Mouse (Mus musculus) olfactory bulb, adult 2 months (tissue): Measurements from ENCODE around the gene Myoz1. TPM values are rescaled to one million over a fixed set of nuclear protein-coding genes. Genes with fewer than 3 reads are reported as not detected.

ENCODE experiments used
- H3K27ac ChIP-seq: fragments of 200-500 bp; 2 replicates; pipeline ENCODE4 v1.5.1; 2012; ENCODE audit warnings: low read depth, low read length; ENCODE audit not compliant: insufficient read depth
- H3K4me1 ChIP-seq: fragments of 200-500 bp; 2 replicates; pipeline ENCODE4 v1.6.1; 2012; ENCODE audit warnings: low read length; ENCODE audit not compliant: control insufficient read depth, insufficient read depth
- H3K4me3 ChIP-seq: fragments of 200-500 bp; 2 replicates; pipeline ENCODE4 v1.5.1; 2012; ENCODE audit warnings: mild to moderate bottlenecking, low read depth, low read length, moderate library complexity; ENCODE audit not compliant: insufficient read depth
- CTCF ChIP-seq: fragments of 200-500 bp; IDR thresholded peaks from 2 replicates; pipeline ENCODE4 v1.5.1; 2012; ENCODE audit warnings: low read depth, mild to moderate bottlenecking, low read length, moderate library complexity; ENCODE audit not compliant: insufficient read depth
- POLR2A ChIP-seq: fragments of 200-500 bp; IDR thresholded peaks from 2 replicates; pipeline ENCODE4 v1.6.1; 2012; ENCODE audit warnings: mild to moderate bottlenecking, low read depth, low read length, moderate library complexity; ENCODE audit not compliant: insufficient read depth
- WGBS: fragments of 180-500 bp; shearing (Covaris S2); methylation state at CpG from one replicate; pipeline ENCODE4 v1.1.7; 2018; 5-methylcytosine and 5-hydroxymethylcytosine counted together
- polyA plus RNA-seq: library from polyadenylated mRNA; stranded (reverse); fragments of >200 nt; gene quantifications from 2 replicates; pipeline ENCODE4 v1.2.4, GENCODE M21; 2012; ENCODE audit warnings: low replicate concordance; ENCODE audit not compliant: missing spikeins, insufficient read depth, insufficient read length

The Myoz1 gene
- polyA plus RNA-seq, 1 experiment, result not detected

DNA sequence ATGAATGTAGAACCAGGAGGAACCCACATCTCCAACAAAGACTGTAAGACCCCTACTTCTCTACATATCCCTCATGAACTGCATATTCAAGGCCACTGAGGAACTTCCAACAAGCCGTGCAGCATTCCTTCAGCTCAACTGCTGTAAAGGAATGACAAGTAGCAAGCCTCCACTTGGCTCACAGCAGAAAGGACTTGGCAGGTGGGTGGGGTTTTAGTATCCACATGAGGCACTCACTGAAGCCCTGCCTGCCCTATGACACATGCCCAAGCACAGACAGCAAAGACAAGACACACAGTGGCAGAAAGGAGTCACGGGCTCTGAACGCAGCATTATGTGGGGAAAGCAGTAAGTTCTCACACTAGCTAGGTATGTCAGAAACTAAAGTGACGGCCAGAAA is 46.2 kb downstream of the Myoz1 start:
- no peak for TF ChIP-seq POLR2A
- TF ChIP-seq CTCF, result no peak
- Histone ChIP-seq H3K27ac (peak overlapping the region; percentile 56; the same call in 1 of the 2 replicates), H3K4me1 (no peaks in the 10 kb centered on the region), H3K4me3 (no peak overlapping the region)
- 78% methylated on average over 4 of the region's 4 CpGs for WGBS

DNA sequence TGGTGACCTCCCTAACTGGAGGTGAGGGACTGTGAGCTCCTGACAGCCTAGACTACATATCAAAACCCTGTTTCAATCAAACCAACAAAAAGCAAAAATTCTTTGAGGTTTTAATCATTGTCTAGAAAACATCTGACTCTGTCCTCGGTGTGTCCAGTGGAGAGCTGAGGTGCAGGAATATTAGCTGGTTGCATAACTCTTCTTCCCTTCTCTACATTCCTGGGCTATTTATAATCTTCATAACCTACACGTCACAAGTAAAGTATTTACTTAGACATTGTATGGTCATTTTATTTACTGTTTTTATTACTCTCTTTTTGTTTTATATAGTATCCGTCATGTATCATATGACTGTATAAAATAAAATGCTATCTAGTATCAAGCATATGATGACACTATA is 46.8 kb downstream of the Myoz1 start:
- H3K4me3 ChIP-seq, result no peak overlapping the region
- H3K4me1 ChIP-seq, result no peaks in the 10 kb centered on the region
- H3K27ac ChIP-seq, result no peak overlapping the region
- WGBS, result 83% methylated on average over 3 of the region's 3 CpGs
- TF ChIP-seq POLR2A (no peak), CTCF (no peak)

DNA sequence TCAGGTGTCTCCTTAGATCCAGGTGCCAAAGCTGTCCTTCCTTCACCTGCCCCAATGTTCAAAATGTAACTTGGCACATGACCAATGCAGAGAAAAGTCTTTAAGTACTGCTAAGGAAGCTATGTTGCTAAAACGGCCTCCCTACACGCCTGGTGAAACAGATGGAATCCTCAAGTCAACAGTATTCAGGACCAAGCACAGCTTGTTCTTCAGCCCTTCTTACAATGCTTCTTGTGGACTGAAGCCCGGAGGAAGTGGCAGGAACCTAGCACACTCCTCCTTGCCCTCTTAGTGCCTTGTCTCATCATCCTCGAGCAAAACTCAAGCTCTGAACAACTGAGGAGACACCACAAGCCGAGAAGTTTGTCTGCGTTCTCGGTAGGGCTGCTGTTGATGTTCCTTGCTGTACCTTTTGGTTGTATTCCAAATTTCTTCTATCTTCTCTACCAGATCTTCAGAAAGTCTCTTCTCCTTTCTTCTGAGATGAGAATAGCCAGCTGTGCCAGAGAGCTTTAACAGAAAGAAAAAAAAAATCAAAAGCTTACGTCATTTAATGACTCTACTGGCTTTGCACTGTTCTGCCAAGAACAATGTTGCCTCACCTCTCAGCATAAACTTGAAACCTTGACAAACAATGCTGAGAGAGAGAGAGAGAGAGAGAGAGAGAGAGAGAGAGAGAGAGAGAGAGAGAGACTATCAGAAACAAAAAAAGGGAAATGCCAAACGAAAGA is 48.8 kb downstream of the Myoz1 start:
- 64% methylated on average over 9 of the region's 9 CpGs for WGBS

GRCm38 (mm10) chr14:20601287-20601686 is 55.1 kb downstream of the Myoz1 start:
- Histone ChIP-seq H3K27ac (no peak overlapping the region), H3K4me1 (no peaks in the 10 kb centered on the region), H3K4me3 (no peak overlapping the region)
- TF ChIP-seq POLR2A, result no peak
- TF ChIP-seq CTCF, result no peak
- WGBS, result 90% methylated on average over 1 of the region's 1 CpGs

More for the DNA sequence above, 48.8 kb downstream of the Myoz1 start:
- TF ChIP-seq CTCF, result no peak
- TF ChIP-seq POLR2A, result no peak
- no peaks in the 10 kb centered on the region for H3K4me1 ChIP-seq
- H3K27ac ChIP-seq, result peak overlapping the region; percentile 49; the same call in 1 of the 2 replicates
- no peak overlapping the region for H3K4me3 ChIP-seq

DNA sequence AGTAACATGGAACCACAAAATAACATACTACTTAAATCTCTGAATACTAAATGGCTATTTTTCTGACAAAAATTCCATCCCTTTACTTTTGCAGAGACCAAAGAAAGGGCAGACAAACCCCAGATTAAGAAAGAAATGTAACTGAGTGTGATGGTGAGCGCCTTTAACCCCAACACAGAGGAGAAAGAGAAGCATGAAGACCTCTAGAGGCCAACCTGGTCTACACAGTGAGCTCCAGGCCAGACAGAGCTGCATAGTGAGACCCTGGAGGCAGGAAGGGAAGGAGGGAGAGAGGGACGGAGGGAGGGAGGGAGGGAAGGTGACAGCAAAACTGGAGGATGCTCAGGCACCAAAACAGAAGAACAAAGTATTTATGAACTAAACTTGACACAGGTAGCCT is 56.1 kb downstream of the Myoz1 start:
- no peak overlapping the region for H3K4me3 ChIP-seq
- 73% methylated on average over 2 of the region's 2 CpGs for WGBS
- TF ChIP-seq CTCF, result no peak
- TF ChIP-seq POLR2A, result no peak
- H3K4me1 ChIP-seq, result peaks cover 3% of the 10 kb centered on the region
- no peak overlapping the region for H3K27ac ChIP-seq

- 82% methylated on average over 2 of the region's 2 CpGs for WGBS
- H3K4me3 ChIP-seq, result no peak overlapping the region
- H3K27ac ChIP-seq, result no peak overlapping the region
- no peak for TF ChIP-seq POLR2A
- H3K4me1 ChIP-seq, result peaks cover 3% of the 10 kb centered on the region
Observed at GRCm38 (mm10) chr14:20599542-20599941, 56.8 kb downstream of the Myoz1 start.

Other genes with a start within 250 kb of the Myoz1 start
- not detected in 2 replicates for gene Cfap70, start 204.3 kb downstream of the Myoz1 start, polyA plus RNA-seq
- not detected in 2 replicates for gene Anxa7, start 176.4 kb downstream of the Myoz1 start, polyA plus RNA-seq
- not detected in 2 replicates for gene Mss51, start 159.6 kb downstream of the Myoz1 start, polyA plus RNA-seq
- 198 TPM in 1 of 2 replicates, not detected in the other for gene Ppp3cb, start 110.0 kb downstream of the Myoz1 start, polyA plus RNA-seq
- gene Usp54, start 15.5 kb downstream of the Myoz1 start, polyA plus RNA-seq, result 58.6 TPM in 1 of 2 replicates, not detected in the other
- gene Synpo2l, start 11.8 kb upstream of the Myoz1 start, polyA plus RNA-seq, result not detected in 2 replicates
- 190 and 558 TPM in 2 replicates for gene Sec24c, start 17.8 kb upstream of the Myoz1 start, polyA plus RNA-seq
- not detected in 2 replicates for gene Fut11, start 38.4 kb upstream of the Myoz1 start, polyA plus RNA-seq
- gene Chchd1, start 46.5 kb upstream of the Myoz1 start, polyA plus RNA-seq, result not detected in 2 replicates
- 307 TPM in 1 of 2 replicates, not detected in the other for gene Zswim8, start 51.0 kb upstream of the Myoz1 start, polyA plus RNA-seq
- not detected in 2 replicates for gene Ndst2, start 78.0 kb upstream of the Myoz1 start, polyA plus RNA-seq
- 125 and 417 TPM in 2 replicates for gene Camk2g, start 137.5 kb upstream of the Myoz1 start, polyA plus RNA-seq
- gene Plau, start 180.1 kb upstream of the Myoz1 start, polyA plus RNA-seq, result not detected in 2 replicates